21 mouse cellular contexts compared by ENCODE assay signal in genomic region chr4:125571651-125572311, GRCm38 (mm10).
DNase-seq lines count a peak whose midpoint lies in the region; ATAC-seq and TF ChIP-seq lines count a peak whose summit lies in the region.
"Had no signal": no experiment of that assay in that cellular context is flagged by ENCODE, and none has a peak within 500 bp of the region (broad histone marks: within the 10 kb centered on the region; RNA-seq: fewer than 3 reads in every experiment).

No protein-coding gene starts in this region.

- DNase-seq in hindbrain, embryonic 10.5 days (ENCODE audit: low spot score) = no peak
- DNase-seq in embryonic facial prominence, embryonic 14.5 days (ENCODE audit: low spot score) = no peak
- no peak for DNase-seq in midbrain, postnatal 0 days (ENCODE audit: low spot score)
- no peak for DNase-seq in heart, adult 9 months (ENCODE audit: low spot score in 2 of 2)
- DNase-seq: adrenal gland, postnatal 10 days; B cell, adult 2 months; cerebellum, adult 9-10 months; gastrocnemius, postnatal 10 days; heart, postnatal 10 days; kidney, postnatal 25 days; layer of hippocampus, postnatal 36 days; lung, embryonic 14.5 days; right cerebral cortex, postnatal 14 days had no signal

- no peaks in the 10 kb centered on the region for H3K9me3 ChIP-seq in hindbrain, embryonic 10.5 days
- H3K9me3 ChIP-seq in hindbrain, embryonic 16.5 days (ENCODE audit: control insufficient read depth, low read length) = no peaks in the 10 kb centered on the region
- H3K9me3 ChIP-seq in neural tube, embryonic 13.5 days = no peaks in the 10 kb centered on the region
- H3K9me3 ChIP-seq in neural tube, embryonic 15.5 days (replicated peaks) = no peaks in the 10 kb centered on the region
- H3K9me3 ChIP-seq in embryonic facial prominence, embryonic 14.5 days (ENCODE audit: control insufficient read depth, low read length) = no peaks in the 10 kb centered on the region
- no peaks in the 10 kb centered on the region for H3K9me3 ChIP-seq in midbrain, postnatal 0 days (ENCODE audit: low read length)
- H3K9me3 ChIP-seq: heart, embryonic 12.5 days; limb, embryonic 15.5 days had no signal

- 36% methylated on average over 12 of the region's 12 CpGs for WGBS in hindbrain, embryonic 10.5 days
- whole genome bisulfite sequencing in hindbrain, embryonic 16.5 days = 34% methylated on average over 12 of the region's 12 CpGs
- WGBS in neural tube, embryonic 13.5 days = 41% methylated on average over 12 of the region's 12 CpGs
- 39% methylated on average over 12 of the region's 12 CpGs for WGBS in neural tube, embryonic 15.5 days
- WGBS in embryonic facial prominence, embryonic 14.5 days = 18% methylated on average over 12 of the region's 12 CpGs
- WGBS in midbrain, postnatal 0 days = 31% methylated on average over 12 of the region's 12 CpGs

- H3K4me3 ChIP-seq in hindbrain, embryonic 10.5 days = no peak overlapping the region
- no peak overlapping the region for H3K4me3 ChIP-seq in hindbrain, embryonic 16.5 days (ENCODE audit: low read length)
- H3K4me3 ChIP-seq in neural tube, embryonic 13.5 days = no peak overlapping the region
- H3K4me3 ChIP-seq in neural tube, embryonic 15.5 days (replicated peaks) = no peak overlapping the region
- no peak overlapping the region for H3K4me3 ChIP-seq in embryonic facial prominence, embryonic 14.5 days (ENCODE audit: low read depth, low read length)
- no peak overlapping the region for H3K4me3 ChIP-seq in midbrain, postnatal 0 days (ENCODE audit: low read depth, low read length)
- H3K4me3 ChIP-seq: heart, embryonic 12.5 days; limb, embryonic 15.5 days had no signal

- peaks cover 49% of the 10 kb centered on the region for H3K4me1 ChIP-seq in hindbrain, embryonic 10.5 days (replicated peaks)
- peaks cover 22% of the 10 kb centered on the region for H3K4me1 ChIP-seq in hindbrain, embryonic 16.5 days (ENCODE audit: control insufficient read depth, insufficient read depth, low read depth, low read length)
- peaks cover 42% of the 10 kb centered on the region for H3K4me1 ChIP-seq in neural tube, embryonic 13.5 days (replicated peaks)
- H3K4me1 ChIP-seq in neural tube, embryonic 15.5 days = peaks cover 30% of the 10 kb centered on the region
- peaks cover 6% of the 10 kb centered on the region; the same call in 1 of the 2 replicates for H3K4me1 ChIP-seq in embryonic facial prominence, embryonic 14.5 days (ENCODE audit: control insufficient read depth, insufficient read depth, low read length)
- peaks cover 13% of the 10 kb centered on the region for H3K4me1 ChIP-seq in midbrain, postnatal 0 days (ENCODE audit: insufficient read depth, low read length)

- peak overlapping the region; percentile 1; the same call in 1 of the 2 replicates for H3K27ac ChIP-seq in hindbrain, embryonic 10.5 days
- no peak overlapping the region for H3K27ac ChIP-seq in hindbrain, embryonic 16.5 days (ENCODE audit: low read depth, low read length)
- 0 out of 2 replicates have a peak overlapping the region, but pooled peaks have one; percentile 38 for H3K27ac ChIP-seq in neural tube, embryonic 13.5 days (replicated peaks)
- no peak overlapping the region for H3K27ac ChIP-seq in neural tube, embryonic 15.5 days (replicated peaks)
- H3K27ac ChIP-seq in embryonic facial prominence, embryonic 14.5 days (replicated peaks; ENCODE audit: low read depth, low read length) = no peak overlapping the region
- no peak overlapping the region for H3K27ac ChIP-seq in midbrain, postnatal 0 days (ENCODE audit: low read depth, low read length)
- H3K27ac ChIP-seq: limb, embryonic 15.5 days; liver, embryonic 14.5 days; stomach, postnatal 0 days had no signal

- peak; percentile 26; the same call in 1 of the 2 replicates for TF ChIP-seq CTCF in midbrain, postnatal 0 days (IDR thresholded peaks at IDR 0.05)

- H3K4me2 ChIP-seq in hindbrain, embryonic 16.5 days (ENCODE audit: low read length) = no peak overlapping the region
- no peak overlapping the region for H3K4me2 ChIP-seq in neural tube, embryonic 13.5 days
- H3K4me2 ChIP-seq in neural tube, embryonic 15.5 days = no peak overlapping the region
- no peak overlapping the region for H3K4me2 ChIP-seq in embryonic facial prominence, embryonic 14.5 days (ENCODE audit: low read depth, low read length)
- H3K4me2 ChIP-seq in midbrain, postnatal 0 days (ENCODE audit: low read depth, low read length, poor library complexity, severe bottlenecking) = no peak overlapping the region
- H3K4me2 ChIP-seq: heart, embryonic 12.5 days; limb, embryonic 15.5 days; lung, embryonic 14.5 days had no signal

- peaks cover 34% of the 10 kb centered on the region for H3K27me3 ChIP-seq in hindbrain, embryonic 10.5 days (ENCODE audit: insufficient read depth, poor library complexity, severe bottlenecking)
- H3K27me3 ChIP-seq in hindbrain, embryonic 16.5 days (replicated peaks; ENCODE audit: control insufficient read depth, insufficient read depth, low read length) = no peaks in the 10 kb centered on the region
- H3K27me3 ChIP-seq in neural tube, embryonic 13.5 days = peaks cover 34% of the 10 kb centered on the region
- peaks cover 8% of the 10 kb centered on the region; the same call in 1 of the 2 replicates for H3K27me3 ChIP-seq in neural tube, embryonic 15.5 days (replicated peaks)
- H3K27me3 ChIP-seq in embryonic facial prominence, embryonic 14.5 days (replicated peaks; ENCODE audit: control insufficient read depth, insufficient read depth, low read length) = peaks cover 13% of the 10 kb centered on the region
- no peaks in the 10 kb centered on the region for H3K27me3 ChIP-seq in midbrain, postnatal 0 days (ENCODE audit: insufficient read depth, low read length)

- H3K9ac ChIP-seq in hindbrain, embryonic 16.5 days (ENCODE audit: low read depth, low read length) = no peak overlapping the region
- H3K9ac ChIP-seq in neural tube, embryonic 13.5 days = no peak overlapping the region
- no peak overlapping the region for H3K9ac ChIP-seq in neural tube, embryonic 15.5 days (replicated peaks)
- no peak overlapping the region for H3K9ac ChIP-seq in embryonic facial prominence, embryonic 14.5 days (ENCODE audit: low read depth, low read length)
- H3K9ac ChIP-seq in midbrain, postnatal 0 days (replicated peaks; ENCODE audit: low read length, poor library complexity, severe bottlenecking) = no peak overlapping the region
- H3K9ac ChIP-seq: heart, embryonic 12.5 days; limb, embryonic 15.5 days; liver, embryonic 14.5 days; lung, embryonic 14.5 days had no signal

- no peaks in the 10 kb centered on the region for H3K36me3 ChIP-seq in hindbrain, embryonic 10.5 days
- H3K36me3 ChIP-seq in hindbrain, embryonic 16.5 days (ENCODE audit: control insufficient read depth, insufficient read depth, low read length) = no peaks in the 10 kb centered on the region
- H3K36me3 ChIP-seq in neural tube, embryonic 13.5 days = no peaks in the 10 kb centered on the region
- no peaks in the 10 kb centered on the region for H3K36me3 ChIP-seq in neural tube, embryonic 15.5 days
- H3K36me3 ChIP-seq in embryonic facial prominence, embryonic 14.5 days (ENCODE audit: control insufficient read depth, insufficient read depth, low read length) = no peaks in the 10 kb centered on the region
- H3K36me3 ChIP-seq in midbrain, postnatal 0 days (ENCODE audit: insufficient read depth, low read length) = no peaks in the 10 kb centered on the region
- H3K36me3 ChIP-seq: heart, embryonic 12.5 days; limb, embryonic 15.5 days had no signal

- no peak for ATAC-seq in hindbrain, embryonic 16.5 days
- ATAC-seq in neural tube, embryonic 13.5 days (ENCODE audit: low read depth) = no peak
- no peak for ATAC-seq in neural tube, embryonic 15.5 days (ENCODE audit: low FRiP score)
- ATAC-seq in embryonic facial prominence, embryonic 14.5 days (ENCODE audit: low read depth) = peak; percentile 10; the same call in 1 of the 2 replicates
- 0 out of 2 replicates have a peak, but pooled peaks have one; percentile 14 for ATAC-seq in midbrain, postnatal 0 days (ENCODE audit: low FRiP score)
- ATAC-seq: intestine, postnatal 0 days had no signal

Comparison
In these comparisons a context has a peak if more than half of its experiments do, and no peak if none do; other contexts are left out.
1. H3K27ac ChIP-seq: peak in hindbrain, embryonic 10.5 days (single experiment) and neural tube, embryonic 13.5 days (single experiment); none in hindbrain, embryonic 16.5 days (single experiment), neural tube, embryonic 15.5 days (single experiment), embryonic facial prominence, embryonic 14.5 days (single experiment) and midbrain, postnatal 0 days (single experiment).
2. ATAC-seq: peak in embryonic facial prominence, embryonic 14.5 days (single experiment) and midbrain, postnatal 0 days (single experiment); none in hindbrain, embryonic 16.5 days (single experiment), neural tube, embryonic 13.5 days (single experiment) and neural tube, embryonic 15.5 days (single experiment).